Mouse (Mus musculus): ENCODE data around the gene Gm17359.

Gene Gm17359

GRCm38 (mm10) chr3:79478400-79478799 is 141.9 kb downstream of the Gm17359 start:
- no peak for DNase-seq (ENCODE audit: low read depth)

- no peak for DNase-seq (ENCODE audit: low read depth)
Measured at GRCm38 (mm10) chr3:79478880-79479279, 142.4 kb downstream of the Gm17359 start.

GRCm38 (mm10) chr3:79484286-79485063 is 148.0 kb downstream of the Gm17359 start:
- DNase-seq (ENCODE audit: low read depth): no peak

- no peak for DNase-seq (ENCODE audit: low read depth)
Measured at GRCm38 (mm10) chr3:79488025-79488424, 151.6 kb downstream of the Gm17359 start.

- DNase-seq (ENCODE audit: low read depth): no peak
Measured at GRCm38 (mm10) chr3:79490102-79490501, 153.6 kb downstream of the Gm17359 start.

GRCm38 (mm10) chr3:79491614-79492013 is 155.2 kb downstream of the Gm17359 start:
- DNase-seq (ENCODE audit: low read depth): no peak

- DNase-seq (ENCODE audit: low read depth): no peak
Measured at GRCm38 (mm10) chr3:79493064-79493463, 156.6 kb downstream of the Gm17359 start.

- DNase-seq (ENCODE audit: low read depth): no peak
Measured at GRCm38 (mm10) chr3:79494028-79494427, 157.6 kb downstream of the Gm17359 start.

- no peak for DNase-seq (ENCODE audit: low read depth)
Measured at GRCm38 (mm10) chr3:79495151-79495550, 158.7 kb downstream of the Gm17359 start.

GRCm38 (mm10) chr3:79496668-79497067 is 160.2 kb downstream of the Gm17359 start:
- DNase-seq (ENCODE audit: low read depth): no peak

- no peak for DNase-seq (ENCODE audit: low read depth)
Measured at GRCm38 (mm10) chr3:79500279-79500678, 163.8 kb downstream of the Gm17359 start.

GRCm38 (mm10) chr3:79501166-79501728 is 164.8 kb downstream of the Gm17359 start:
- no peak for DNase-seq (ENCODE audit: low read depth)
